Comparison of ENCODE assay signal across 31 mouse cellular contexts in the genomic region with DNA sequence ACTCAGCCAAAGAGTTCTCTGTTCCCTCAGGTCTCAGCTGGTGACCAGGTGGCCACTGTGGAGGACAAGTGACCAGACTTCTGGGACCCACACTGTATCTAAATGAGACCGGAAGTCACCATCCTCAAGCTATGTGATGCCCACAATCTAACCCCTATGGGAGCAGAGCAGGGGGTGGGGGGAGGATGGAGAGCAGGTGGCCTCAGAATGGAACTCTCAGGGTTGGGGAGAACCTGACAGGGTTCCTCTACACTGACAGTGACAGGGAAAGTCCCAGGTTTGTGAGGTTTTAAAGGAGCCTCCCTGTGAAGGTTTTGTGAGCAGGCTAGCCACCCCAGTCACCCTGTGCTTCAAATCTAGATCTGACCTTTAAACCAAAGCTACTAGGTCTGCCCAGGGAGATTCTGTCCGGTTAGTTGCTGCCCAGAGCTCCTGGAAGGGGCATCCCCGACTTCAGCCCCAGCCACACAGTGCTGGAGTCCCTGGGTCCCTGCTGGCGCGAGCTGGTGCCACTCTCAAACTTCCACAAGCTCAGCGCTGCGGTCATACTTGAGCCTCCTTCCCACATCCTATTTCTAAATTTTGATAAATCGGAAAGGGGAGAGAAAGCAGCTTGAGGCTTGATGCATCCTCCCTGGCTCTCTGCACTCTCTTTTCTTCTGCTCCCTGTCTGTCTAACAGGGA. TPM values are rescaled to one million over a fixed set of nuclear protein-coding genes. Genes with fewer than 3 reads are reported as not detected.
"Had no signal": no experiment of that assay in that cellular context is flagged by ENCODE, and none has a peak within 500 bp of the region (broad histone marks: within the 10 kb centered on the region; RNA-seq: fewer than 3 reads in every experiment).

No protein-coding gene starts in this region.

- ATAC-seq: forebrain, embryonic 13.5 days; forebrain, embryonic 14.5 days; forebrain, embryonic 15.5 days; forebrain, embryonic 16.5 days; forebrain, postnatal 0 days had no signal

- H3K4me2 ChIP-seq: embryonic facial prominence, embryonic 12.5 days; embryonic facial prominence, embryonic 13.5 days; embryonic facial prominence, embryonic 15.5 days; forebrain, embryonic 12.5 days; forebrain, embryonic 13.5 days; forebrain, embryonic 15.5 days had no signal

- H3K4me3 ChIP-seq: embryonic facial prominence, embryonic 10.5 days; embryonic facial prominence, embryonic 12.5 days; embryonic facial prominence, embryonic 13.5 days; embryonic facial prominence, embryonic 15.5 days; erythroblast, embryonic 14.5 days; forebrain, embryonic 10.5 days; forebrain, embryonic 12.5 days; forebrain, embryonic 13.5 days; forebrain, embryonic 15.5 days; gastrocnemius, adult 2 months; heart, adult 2 months had no signal

- H3K9ac ChIP-seq: embryonic facial prominence, embryonic 12.5 days; embryonic facial prominence, embryonic 13.5 days; embryonic facial prominence, embryonic 15.5 days; forebrain, embryonic 12.5 days; forebrain, embryonic 13.5 days; forebrain, embryonic 15.5 days; forebrain, postnatal 0 days had no signal

- H3K36me3 ChIP-seq: embryonic facial prominence, embryonic 10.5 days; embryonic facial prominence, embryonic 12.5 days; embryonic facial prominence, embryonic 13.5 days; embryonic facial prominence, embryonic 15.5 days; forebrain, embryonic 10.5 days; forebrain, embryonic 12.5 days; forebrain, embryonic 15.5 days had no signal

- H3K9me3 ChIP-seq: embryonic facial prominence, embryonic 10.5 days; embryonic facial prominence, embryonic 12.5 days; embryonic facial prominence, embryonic 13.5 days; embryonic facial prominence, embryonic 15.5 days; forebrain, embryonic 10.5 days; forebrain, embryonic 12.5 days; forebrain, embryonic 13.5 days; forebrain, embryonic 15.5 days had no signal

- H3K27ac ChIP-seq: embryonic facial prominence, embryonic 10.5 days; embryonic facial prominence, embryonic 12.5 days; embryonic facial prominence, embryonic 13.5 days; embryonic facial prominence, embryonic 15.5 days; forebrain, embryonic 10.5 days; forebrain, embryonic 12.5 days; forebrain, embryonic 13.5 days; forebrain, embryonic 15.5 days; gastrocnemius, adult 2 months; heart, adult 2 months had no signal

- H3K4me1 ChIP-seq: embryonic facial prominence, embryonic 12.5 days; forebrain, embryonic 13.5 days had no signal

- DNase-seq: cerebellum, adult 8-10 months; cerebellum, adult 9-10 months; cerebellum, adult 9-11 months; cerebellum, postnatal 25 days; cerebellum, postnatal 36 days; embryo, embryonic 11 days; forebrain, postnatal 0 days; gastrocnemius, adult 2 months; gastrocnemius, postnatal 10 days; gastrocnemius, postnatal 14 days; gastrocnemius, postnatal 25 days; gastrocnemius, postnatal 36 days; heart, adult 11 months; heart, adult 18-20 months; heart, adult 2 months had no signal

RNA-seq across cellular contexts. Expression of a gene that starts 8.8 kb away (rescaled TPM):
- total RNA-seq: common myeloid progenitor, adult 5-6 weeks; granulocyte monocyte progenitor cell, adult 5-6 weeks; heart, adult 18-20 months; heart, adult 2 months had no signal
- polyA plus RNA-seq: cortical plate, adult 2 months; erythroblast, embryonic 14.5 days; forebrain, embryonic 13.5 days; forebrain, embryonic 14.5 days; forebrain, embryonic 15.5 days; forebrain, embryonic 16.5 days; frontal cortex, adult 2 months; gonadal fat pad, adult 2 months; heart, adult 2 months had no signal
